Mouse (Mus musculus) stomach, embryonic 14.5 days (tissue): ENCODE results near the gene Pwwp2b. TPM values are rescaled to one million over a fixed set of nuclear protein-coding genes. Genes with fewer than 3 reads are reported as not detected.

Experiments used
- ATAC-seq: fragments of 200-750 bp; cut with Nextera tagmentation; 2 replicates; pipeline ENCODE4 v1.8.0; 2017; ENCODE audit warnings: low read depth, moderate TSS enrichment; ENCODE audit not compliant: insufficient number of reproducible peaks, insufficient read depth, low FRiP score
- H3K27ac ChIP-seq: fragments of 300-500 bp; sonication (generic); 2 replicates; pipeline ENCODE4 v1.5.1; 2014; ENCODE audit warnings: mild to moderate bottlenecking, low read length, moderate library complexity, mixed read lengths
- H3K27me3 ChIP-seq: fragments of 300-500 bp; sonication (generic); 2 replicates; pipeline ENCODE4 v1.6.1; 2014; ENCODE audit warnings: low read length, control low read depth, mixed read lengths; ENCODE audit not compliant: control insufficient read depth, insufficient read depth
- H3K36me3 ChIP-seq: fragments of 300-500 bp; sonication (generic); 2 replicates; pipeline ENCODE4 v1.6.1; 2014; ENCODE audit warnings: mild to moderate bottlenecking, control low read depth, low read length, moderate library complexity, mixed read lengths; ENCODE audit not compliant: control insufficient read depth, insufficient read depth
- H3K4me1 ChIP-seq: fragments of 300-500 bp; sonication (generic); 2 replicates; pipeline ENCODE4 v1.6.1; 2014; ENCODE audit warnings: low read length, control low read depth, mixed read lengths; ENCODE audit not compliant: control insufficient read depth, insufficient read depth
- H3K4me2 ChIP-seq: fragments of 300-500 bp; sonication (generic); replicated peaks from 2 replicates; pipeline ENCODE4 v1.6.1; 2014; ENCODE audit warnings: low read depth, low read length, control low read depth
- H3K4me3 ChIP-seq: fragments of 300-500 bp; sonication (generic); 2 replicates; pipeline ENCODE4 v1.5.1; 2014; ENCODE audit warnings: low read depth, low read length, control low read depth
- H3K9ac ChIP-seq: fragments of 300-500 bp; sonication (generic); replicated peaks from 2 replicates; pipeline ENCODE4 v1.6.1; 2014; ENCODE audit warnings: low read depth, mild to moderate bottlenecking, control low read depth, low read length, moderate library complexity, mixed read lengths
- H3K9me3 ChIP-seq: fragments of 300-500 bp; sonication (generic); 2 replicates; pipeline ENCODE4 v1.6.1; 2016; ENCODE audit warnings: low read depth, low read length, control low read depth; ENCODE audit not compliant: control insufficient read depth
- WGBS: fragments of 180-500 bp; shearing (Covaris S2); extraction: QIAGEN DNeasy Blood & Tissue Kit; methylation state at CpG from one replicate; pipeline ENCODE4 v1.1.7; 2014; 5-methylcytosine and 5-hydroxymethylcytosine counted together
- polyA plus RNA-seq: library from polyadenylated mRNA; unstranded; fragments of >200 nt; fragmentation: Nextera tagmentation; extraction: Ambion mirVana; gene quantifications from 2 replicates; pipeline ENCODE4 v1.2.1, GENCODE M21; 2014

Pwwp2b gene
- polyA plus RNA-seq, 1 experiment from 2014 or later = 17.0 TPM

- no peak for ATAC-seq
- Histone ChIP-seq H3K9me3 (no peaks in the 10 kb centered on the region), H3K4me3 (no peak overlapping the region), H3K27ac (no peak overlapping the region), H3K4me2 (no peak overlapping the region), H3K27me3 (no peaks in the 10 kb centered on the region), H3K9ac (no peak overlapping the region), H3K36me3 (no peaks in the 10 kb centered on the region), H3K4me1 (peaks cover 33% of the 10 kb centered on the region)
- WGBS = 63% methylated on average over 10 of the region's 10 CpGs
These were observed 27.3 kb downstream of the Pwwp2b start for GRCm38 (mm10) chr7:139275586-139275985.

GRCm38 (mm10) chr7:139276150-139276549 lies 27.9 kb downstream of the Pwwp2b start:
- Histone ChIP-seq H3K27ac (no peak overlapping the region), H3K36me3 (no peaks in the 10 kb centered on the region), H3K4me3 (no peak overlapping the region), H3K4me1 (peaks cover 39% of the 10 kb centered on the region), H3K27me3 (no peaks in the 10 kb centered on the region), H3K4me2 (no peak overlapping the region), H3K9me3 (no peaks in the 10 kb centered on the region), H3K9ac (no peak overlapping the region)
- 87% methylated on average over 10 of the region's 10 CpGs for WGBS
- ATAC-seq = no peak

- Histone ChIP-seq H3K4me2 (no peak overlapping the region), H3K9ac (no peak overlapping the region), H3K36me3 (no peaks in the 10 kb centered on the region), H3K4me3 (no peak overlapping the region), H3K9me3 (no peaks in the 10 kb centered on the region), H3K27ac (no peak overlapping the region), H3K27me3 (no peaks in the 10 kb centered on the region), H3K4me1 (peaks cover 29% of the 10 kb centered on the region)
- 74% methylated on average over 7 of the region's 7 CpGs for WGBS
- no peak for ATAC-seq
These were observed 29.3 kb downstream of the Pwwp2b start for GRCm38 (mm10) chr7:139277536-139277935.

- Histone ChIP-seq H3K4me3 (no peak overlapping the region), H3K36me3 (no peaks in the 10 kb centered on the region), H3K4me1 (peaks cover 16% of the 10 kb centered on the region), H3K4me2 (no peak overlapping the region), H3K27ac (no peak overlapping the region), H3K9ac (no peak overlapping the region), H3K27me3 (no peaks in the 10 kb centered on the region), H3K9me3 (no peaks in the 10 kb centered on the region)
- WGBS = 84% methylated on average over 5 of the region's 5 CpGs
- no peak for ATAC-seq
These were observed 31.3 kb downstream of the Pwwp2b start for GRCm38 (mm10) chr7:139279571-139279970.

- 36% methylated on average over 1 of the region's 1 CpGs for WGBS
- no peak overlapping the region for H3K9ac ChIP-seq
- peak overlapping the region; percentile 52; the same call in 1 of the 2 replicates for H3K27ac ChIP-seq
- no peaks in the 10 kb centered on the region for H3K36me3 ChIP-seq
- no peak overlapping the region for H3K4me2 ChIP-seq
- H3K4me1 ChIP-seq = peaks cover 16% of the 10 kb centered on the region
- no peak for ATAC-seq
- H3K4me3 ChIP-seq = no peak overlapping the region
- no peaks in the 10 kb centered on the region for H3K27me3 ChIP-seq
- H3K9me3 ChIP-seq = no peaks in the 10 kb centered on the region
These were observed 31.8 kb downstream of the Pwwp2b start for GRCm38 (mm10) chr7:139280044-139280443.

GRCm38 (mm10) chr7:139281195-139281594 lies 32.9 kb downstream of the Pwwp2b start:
- WGBS = 37% methylated on average over 2 of the region's 2 CpGs
- peaks cover 16% of the 10 kb centered on the region for H3K4me1 ChIP-seq
- H3K9me3 ChIP-seq = no peaks in the 10 kb centered on the region
- H3K9ac ChIP-seq = no peak overlapping the region
- no peaks in the 10 kb centered on the region for H3K27me3 ChIP-seq
- peak overlapping the region; percentile 52; the same call in 1 of the 2 replicates for H3K27ac ChIP-seq
- peak; percentile 54; the same call in 1 of the 2 replicates for ATAC-seq
- no peak overlapping the region for H3K4me3 ChIP-seq
- H3K4me2 ChIP-seq = no peak overlapping the region
- H3K36me3 ChIP-seq = no peaks in the 10 kb centered on the region

GRCm38 (mm10) chr7:139282037-139282436 lies 33.8 kb downstream of the Pwwp2b start:
- no peak for ATAC-seq
- H3K27ac ChIP-seq = no peak overlapping the region
- H3K9ac ChIP-seq = no peak overlapping the region
- H3K9me3 ChIP-seq = no peaks in the 10 kb centered on the region
- H3K27me3 ChIP-seq = no peaks in the 10 kb centered on the region
- H3K4me2 ChIP-seq = no peak overlapping the region
- H3K4me1 ChIP-seq = peaks cover 16% of the 10 kb centered on the region
- 70% methylated on average over 3 of the region's 3 CpGs for WGBS
- no peaks in the 10 kb centered on the region for H3K36me3 ChIP-seq
- no peak overlapping the region for H3K4me3 ChIP-seq

GRCm38 (mm10) chr7:139285295-139285943 lies 37.1 kb downstream of the Pwwp2b start:
- no peak overlapping the region for H3K9ac ChIP-seq
- no peaks in the 10 kb centered on the region for H3K36me3 ChIP-seq
- H3K27me3 ChIP-seq = no peaks in the 10 kb centered on the region
- WGBS = 61% methylated on average over 16 of the region's 16 CpGs
- no peak for ATAC-seq
- H3K9me3 ChIP-seq = no peaks in the 10 kb centered on the region
- H3K4me1 ChIP-seq = peaks cover 9% of the 10 kb centered on the region
- H3K4me2 ChIP-seq = no peak overlapping the region
- no peak overlapping the region for H3K27ac ChIP-seq
- H3K4me3 ChIP-seq = no peak overlapping the region

GRCm38 (mm10) chr7:139288540-139288939 lies 40.3 kb downstream of the Pwwp2b start:
- no peaks in the 10 kb centered on the region for H3K4me1 ChIP-seq
- H3K36me3 ChIP-seq = no peaks in the 10 kb centered on the region
- H3K9ac ChIP-seq = no peak overlapping the region
- no peak overlapping the region for H3K4me3 ChIP-seq
- no peaks in the 10 kb centered on the region for H3K27me3 ChIP-seq
- H3K27ac ChIP-seq = no peak overlapping the region
- WGBS = 72% methylated on average over 7 of the region's 7 CpGs
- H3K9me3 ChIP-seq = no peaks in the 10 kb centered on the region
- no peak for ATAC-seq
- H3K4me2 ChIP-seq = no peak overlapping the region
